Mouse (Mus musculus) lung, embryonic 14.5 days (tissue): Measurements from ENCODE around the gene Tbc1d5. TPM values are rescaled to one million over a fixed set of nuclear protein-coding genes. Genes with fewer than 3 reads are reported as not detected.
A peak's percentile ranks its signal among the peaks of the same experiment; 100 is the strongest.

Source experiments
- ATAC-seq: fragments of 200-750 bp; cut with Nextera tagmentation; 2 replicates; pipeline ENCODE4 v1.8.0; 2017; ENCODE audit warnings: mild to moderate bottlenecking, moderate TSS enrichment, moderate library complexity; ENCODE audit not compliant: insufficient read depth
- DNase-seq: peaks from one replicate; pipeline ENCODE4 v3.0.0-alpha.2; 2015
- H3K27ac ChIP-seq: fragments of 300-500 bp; sonication (generic); 2 replicates; pipeline ENCODE4 v1.5.1; 2014; ENCODE audit warnings: low read depth, mild to moderate bottlenecking, moderate library complexity
- H3K27me3 ChIP-seq: fragments of 300-500 bp; sonication (generic); 2 replicates; pipeline ENCODE4 v1.6.1; 2014; ENCODE audit warnings: low read length, control low read depth; ENCODE audit not compliant: insufficient read depth
- H3K36me3 ChIP-seq: fragments of 300-500 bp; sonication (generic); 2 replicates; pipeline ENCODE4 v1.6.1; 2014; ENCODE audit warnings: control low read depth; ENCODE audit not compliant: insufficient read depth
- H3K4me1 ChIP-seq: fragments of 300-500 bp; sonication (generic); 2 replicates; pipeline ENCODE4 v1.6.1; 2014; ENCODE audit warnings: antibody characterized with exemption, control low read depth; ENCODE audit not compliant: insufficient read depth
- H3K4me2 ChIP-seq: fragments of 300-500 bp; sonication (generic); 2 replicates; pipeline ENCODE4 v1.6.1; 2014; ENCODE audit warnings: mild to moderate bottlenecking
- H3K4me3 ChIP-seq: fragments of 300-500 bp; sonication (generic); 2 replicates; pipeline ENCODE4 v1.5.1; 2014; ENCODE audit warnings: low read depth, low read length
- H3K9ac ChIP-seq: fragments of 300-500 bp; sonication (generic); 2 replicates; pipeline ENCODE4 v1.6.1; 2014
- H3K9me3 ChIP-seq: fragments of 300-500 bp; sonication (generic); 2 replicates; pipeline ENCODE4 v1.6.1; 2016; ENCODE audit warnings: low read depth, low read length, control low read depth
- CTCF ChIP-seq: IDR thresholded peaks from 2 replicates; pipeline ENCODE4 v1.5.1; 2016; ENCODE audit warnings: antibody characterized with exemption, low read depth
- WGBS: fragments of 180-500 bp; shearing (Covaris S2); extraction: QIAGEN DNeasy Blood & Tissue Kit; methylation state at CpG from one replicate; pipeline ENCODE4 v1.1.7; 2014; 5-methylcytosine and 5-hydroxymethylcytosine counted together
- polyA plus RNA-seq: library from polyadenylated mRNA; unstranded; fragments of >200 nt; fragmentation: Nextera tagmentation; extraction: Ambion mirVana; gene quantifications from 2 replicates; pipeline ENCODE4 v1.2.1, GENCODE M21; 2014

Gene Tbc1d5
- polyA plus RNA-seq, 1 experiment from 2014 or later = 13.4 TPM

DNA sequence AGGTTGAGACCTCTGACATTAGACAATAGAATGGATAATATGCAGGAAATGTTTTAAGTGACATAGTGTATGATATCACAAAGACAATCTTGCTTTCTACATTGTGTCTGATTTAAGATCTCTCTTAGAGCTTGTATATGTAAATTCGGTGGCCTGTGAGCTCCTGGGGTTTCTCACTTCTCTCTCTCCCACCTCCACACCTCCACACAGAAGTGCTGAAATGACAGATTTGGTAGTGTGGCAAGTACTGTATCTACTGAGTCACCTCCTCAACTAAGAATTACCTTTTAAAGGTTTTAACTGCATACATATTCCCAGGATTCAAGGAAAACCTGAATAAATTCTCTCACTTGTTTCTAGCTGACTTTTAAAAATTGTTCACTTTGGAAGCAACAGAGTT lies 180.9 kb downstream of the Tbc1d5 start:
- H3K4me2 ChIP-seq = no peak overlapping the region
- TF ChIP-seq CTCF = no peak
- no peaks in the 10 kb centered on the region for H3K36me3 ChIP-seq
- no peak overlapping the region for H3K4me3 ChIP-seq
- no peak overlapping the region for H3K9ac ChIP-seq
- DNase-seq (no peak), ATAC-seq (no peak)
- H3K9me3 ChIP-seq = no peaks in the 10 kb centered on the region
- H3K27me3 ChIP-seq = no peaks in the 10 kb centered on the region
- H3K4me1 ChIP-seq = no peaks in the 10 kb centered on the region
- no peak overlapping the region for H3K27ac ChIP-seq
- WGBS = 52% methylated on average over 1 of the region's 1 CpGs

DNA sequence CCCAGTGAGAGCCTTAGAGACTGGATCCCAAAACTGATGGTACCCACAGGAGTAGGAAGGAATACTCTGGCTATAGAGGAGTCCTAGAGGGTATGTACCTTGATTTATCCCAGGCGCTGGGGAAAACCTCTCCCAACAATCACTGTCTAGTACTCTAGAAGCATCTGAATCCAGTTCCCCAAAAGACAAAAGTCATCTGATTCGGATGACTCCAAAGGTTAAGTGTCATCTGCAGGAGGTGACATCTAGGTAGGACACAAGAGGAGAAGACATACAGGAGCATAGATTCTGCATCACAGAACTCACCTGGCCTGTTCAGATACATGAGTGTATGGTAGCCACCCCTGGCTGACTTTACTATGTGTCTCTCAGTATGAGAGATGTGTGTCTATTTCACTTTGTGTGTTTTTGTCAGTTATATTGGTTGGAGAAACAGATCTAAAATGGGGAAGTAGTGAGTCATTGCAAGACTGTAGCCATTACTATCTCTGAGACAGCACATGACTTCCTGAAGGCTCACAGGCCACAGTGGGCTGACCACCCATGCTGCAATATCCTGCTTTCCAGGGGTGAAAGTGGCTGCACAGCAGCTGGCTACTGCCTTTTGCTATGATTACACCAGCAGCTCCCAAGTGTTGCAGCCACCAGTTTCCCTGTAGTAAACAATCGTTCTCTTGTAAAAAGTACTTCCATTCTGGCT lies 185.7 kb downstream of the Tbc1d5 start:
- Histone ChIP-seq H3K9ac (no peak overlapping the region), H3K9me3 (no peaks in the 10 kb centered on the region; the same call in 1 of the 2 replicates), H3K4me1 (no peaks in the 10 kb centered on the region), H3K36me3 (no peaks in the 10 kb centered on the region), H3K27me3 (no peaks in the 10 kb centered on the region), H3K4me2 (no peak overlapping the region), H3K27ac (no peak overlapping the region), H3K4me3 (no peak overlapping the region)
- no peak for ATAC-seq
- peak; percentile 19 for DNase-seq
- no peak for TF ChIP-seq CTCF
- 83% methylated on average over 3 of the region's 3 CpGs for WGBS

DNA sequence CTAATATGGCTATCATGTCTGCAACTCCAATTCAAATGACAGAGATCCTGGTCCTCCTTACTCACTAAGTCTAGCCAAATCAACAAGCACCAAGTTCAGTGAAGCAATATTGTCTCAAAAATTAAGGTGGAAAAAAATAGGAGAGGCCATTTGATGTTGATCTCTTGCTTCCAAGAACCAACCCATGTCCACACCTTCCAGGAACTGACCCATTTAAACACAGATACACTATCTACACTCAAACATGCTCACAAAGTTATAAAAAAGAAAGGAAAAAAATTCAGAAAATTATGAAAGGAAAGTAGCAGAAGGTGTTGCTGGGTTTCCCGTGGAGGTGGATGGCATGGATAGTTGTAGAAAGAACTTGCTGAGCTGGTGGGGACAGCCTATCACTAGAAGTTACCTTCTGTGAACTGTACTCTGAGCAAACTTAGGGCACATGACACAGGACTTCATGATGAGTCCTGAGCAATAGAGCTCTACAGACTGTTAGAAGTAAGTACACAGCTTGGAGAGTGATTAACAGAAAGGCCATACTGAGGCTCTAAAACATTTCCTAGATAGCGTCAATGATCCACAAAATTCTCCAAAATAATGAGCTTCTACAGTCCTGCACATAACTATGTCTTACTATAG lies 188.3 kb downstream of the Tbc1d5 start:
- ATAC-seq (no peak), DNase-seq (no peak)
- Histone ChIP-seq H3K9me3 (no peaks in the 10 kb centered on the region; the same call in 1 of the 2 replicates), H3K36me3 (no peaks in the 10 kb centered on the region), H3K27ac (no peak overlapping the region), H3K4me2 (no peak overlapping the region), H3K4me1 (no peaks in the 10 kb centered on the region), H3K27me3 (no peaks in the 10 kb centered on the region), H3K9ac (no peak overlapping the region), H3K4me3 (no peak overlapping the region)
- 93% methylated on average over 2 of the region's 2 CpGs for WGBS
- no peak for TF ChIP-seq CTCF

DNA sequence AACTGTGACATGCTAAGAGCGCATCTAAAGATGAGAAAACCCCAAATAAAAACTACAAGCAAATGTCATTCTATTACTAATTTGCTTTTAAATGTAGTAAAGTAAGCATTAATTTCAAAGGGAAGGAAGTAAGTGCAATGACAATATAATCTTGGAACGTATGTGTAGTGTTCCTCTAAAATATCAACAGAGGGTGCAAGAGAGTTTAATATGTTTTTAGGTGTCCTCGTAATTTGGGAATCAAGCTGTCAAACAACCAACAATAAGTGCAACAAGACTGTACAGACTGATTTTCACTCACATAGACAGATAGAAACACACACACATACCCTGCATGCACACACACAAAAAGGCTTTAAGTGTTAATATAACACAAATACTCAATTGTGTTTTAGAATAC lies 191.2 kb downstream of the Tbc1d5 start:
- Histone ChIP-seq H3K4me2 (no peak overlapping the region), H3K27me3 (no peaks in the 10 kb centered on the region), H3K9ac (no peak overlapping the region), H3K4me1 (no peaks in the 10 kb centered on the region), H3K36me3 (no peaks in the 10 kb centered on the region), H3K9me3 (no peaks in the 10 kb centered on the region; the same call in 1 of the 2 replicates), H3K27ac (no peak overlapping the region), H3K4me3 (no peak overlapping the region)
- WGBS = 53% methylated on average over 3 of the region's 3 CpGs
- DNase-seq = peak; percentile 20
- no peak for ATAC-seq
- TF ChIP-seq CTCF = peak; percentile 12; the same call in 1 of the 2 replicates

DNA sequence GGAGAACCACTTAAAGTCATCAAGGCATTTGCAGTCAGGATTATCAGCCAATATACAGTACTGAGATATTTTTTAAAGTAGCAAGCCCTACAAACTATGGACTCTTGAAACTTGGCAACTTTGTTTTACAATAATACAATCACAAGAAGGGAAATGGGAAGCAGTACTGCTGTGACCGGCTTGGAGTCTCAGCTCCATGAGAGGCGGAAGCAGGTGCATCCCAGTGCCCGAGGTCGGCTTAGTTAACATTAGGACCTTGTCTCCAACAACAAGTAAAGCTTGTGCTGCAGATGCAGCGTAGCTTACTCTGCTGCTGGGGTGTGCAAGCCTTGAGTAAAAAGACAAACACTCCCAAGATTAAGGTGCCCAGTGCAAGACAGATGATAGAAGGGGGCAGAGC lies 197.2 kb downstream of the Tbc1d5 start:
- ATAC-seq (no peak), DNase-seq (no peak)
- H3K36me3 ChIP-seq = no peaks in the 10 kb centered on the region
- no peaks in the 10 kb centered on the region for H3K27me3 ChIP-seq
- no peak overlapping the region for H3K4me2 ChIP-seq
- H3K9me3 ChIP-seq = no peaks in the 10 kb centered on the region
- no peak for TF ChIP-seq CTCF
- no peak overlapping the region for H3K9ac ChIP-seq
- no peak overlapping the region for H3K27ac ChIP-seq
- no peak overlapping the region for H3K4me3 ChIP-seq
- 76% methylated on average over 5 of the region's 5 CpGs for WGBS
- no peaks in the 10 kb centered on the region for H3K4me1 ChIP-seq

DNA sequence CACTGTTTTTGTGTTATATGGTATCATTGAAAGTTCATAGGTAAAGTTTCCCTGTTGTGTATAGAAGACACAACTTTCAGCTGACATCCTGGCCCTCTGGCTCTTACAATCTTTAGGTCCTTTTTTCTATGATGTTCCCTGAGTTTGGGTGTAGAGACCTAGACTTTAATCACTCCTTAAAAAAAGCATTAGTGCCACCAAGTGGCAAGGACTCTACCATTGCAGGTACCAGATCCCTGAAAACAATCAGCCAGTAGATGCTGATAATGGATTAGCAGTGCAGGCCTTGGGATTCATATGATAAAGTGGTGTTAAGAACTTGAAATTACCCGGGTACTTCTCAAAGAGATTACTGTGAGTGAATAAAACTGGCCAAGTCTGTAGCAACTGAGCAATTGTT lies 207.0 kb downstream of the Tbc1d5 start:
- H3K9ac ChIP-seq = no peak overlapping the region
- H3K27me3 ChIP-seq = no peaks in the 10 kb centered on the region
- H3K36me3 ChIP-seq = no peaks in the 10 kb centered on the region
- H3K27ac ChIP-seq = no peak overlapping the region
- DNase-seq (peak; percentile 19), ATAC-seq (no peak)
- peak; percentile 27; the same call in 1 of the 2 replicates for TF ChIP-seq CTCF
- no peaks in the 10 kb centered on the region for H3K4me1 ChIP-seq
- WGBS = 18% methylated on average over 1 of the region's 1 CpGs
- H3K4me2 ChIP-seq = no peak overlapping the region
- no peak overlapping the region for H3K4me3 ChIP-seq
- no peaks in the 10 kb centered on the region for H3K9me3 ChIP-seq

DNA sequence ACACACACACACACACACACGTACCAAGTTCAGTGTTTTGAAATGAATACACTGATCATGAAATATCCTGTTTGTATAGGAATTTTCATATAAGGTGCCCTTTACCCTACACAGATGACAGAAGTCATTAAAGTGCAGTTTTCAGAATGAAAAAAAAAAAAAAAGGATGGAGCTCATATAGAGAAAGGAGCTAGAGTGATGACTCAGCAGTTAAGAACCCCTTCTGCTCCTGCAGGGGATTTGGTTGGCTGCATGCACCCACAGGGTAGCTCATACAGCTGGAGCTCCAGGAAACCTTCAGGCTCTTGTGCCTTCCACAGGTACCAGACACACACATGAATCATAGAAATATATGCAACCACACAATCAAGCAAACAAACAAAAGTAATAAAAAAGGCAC lies 213.0 kb downstream of the Tbc1d5 start:
- WGBS = 86% methylated on average over 1 of the region's 1 CpGs
- ATAC-seq (no peak), DNase-seq (no peak)
- Histone ChIP-seq H3K9ac (no peak overlapping the region), H3K9me3 (no peaks in the 10 kb centered on the region), H3K4me1 (no peaks in the 10 kb centered on the region), H3K27ac (no peak overlapping the region), H3K4me3 (no peak overlapping the region), H3K36me3 (peaks cover 6% of the 10 kb centered on the region; the same call in 1 of the 2 replicates), H3K27me3 (no peaks in the 10 kb centered on the region), H3K4me2 (no peak overlapping the region)
- no peak for TF ChIP-seq CTCF
